Mouse (Mus musculus) cerebellum, postnatal 25 days (tissue): Measurements from ENCODE around the gene Dhx36.

Experiments used
- DNase-seq, 2 experiments: peaks; one replicate each; pipeline ENCODE4 v3.0.0; 2021; ENCODE audit warnings: mixed read lengths in 2 of 2

Gene Dhx36

DNA sequence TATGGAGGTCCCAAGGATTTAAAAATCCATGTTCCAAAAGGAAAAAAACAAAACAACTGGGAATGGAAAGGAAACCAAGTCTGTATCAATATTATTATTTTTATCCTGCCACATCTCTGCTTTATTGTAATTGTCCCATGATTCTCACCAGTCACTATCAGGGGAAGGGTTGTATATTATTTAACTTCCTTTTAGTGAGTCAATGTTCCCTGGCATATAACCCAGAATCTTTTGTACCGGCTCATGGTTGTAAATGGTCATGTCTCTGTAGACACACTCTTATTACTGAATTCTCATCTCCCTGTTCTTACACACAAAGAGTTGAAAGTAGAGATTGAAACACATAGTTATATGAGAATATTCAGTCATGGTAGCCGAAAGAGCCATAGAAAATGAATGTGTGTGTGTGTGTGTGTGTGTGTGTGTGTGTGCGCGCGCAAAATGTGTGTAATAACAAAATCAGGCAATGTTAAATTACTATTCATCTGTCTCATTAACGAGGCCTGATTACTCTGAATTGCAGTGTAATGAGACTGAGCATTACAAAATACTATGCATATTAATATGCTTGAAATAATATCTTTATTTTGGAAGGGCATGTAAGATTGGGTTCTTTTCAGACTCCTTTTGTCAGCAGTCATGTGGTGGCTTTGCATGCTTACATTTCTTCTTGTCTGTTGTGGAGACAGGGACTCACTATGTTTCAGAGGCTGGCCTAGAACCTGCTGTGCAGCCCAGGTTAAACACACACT is 88.2 kb downstream of the Dhx36 start:
- no peak for DNase-seq
